Comparison of ENCODE assay signal across 12 mouse cellular contexts in genomic region chr6:54538773-54539173, GRCm38 (mm10). TPM values are rescaled to one million over a fixed set of nuclear protein-coding genes. Genes with fewer than 3 reads are reported as not detected.
DNase-seq lines count a peak whose midpoint lies in the region; ATAC-seq and TF ChIP-seq lines count a peak whose summit lies in the region.
"Had no signal": no experiment of that assay in that cellular context is flagged by ENCODE, and none has a peak within 500 bp of the region (broad histone marks: within the 10 kb centered on the region; RNA-seq: fewer than 3 reads in every experiment).

No protein-coding gene starts in this region.

- H3K36me3 ChIP-seq in forebrain, embryonic 16.5 days (ENCODE audit: control insufficient read depth, insufficient read depth), result peaks cover 5% of the 10 kb centered on the region; the same call in 1 of the 2 replicates
- H3K36me3 ChIP-seq in neural tube, embryonic 12.5 days, result peaks cover 6% of the 10 kb centered on the region
- no peaks in the 10 kb centered on the region for H3K36me3 ChIP-seq in intestine, postnatal 0 days (ENCODE audit: control insufficient read depth, insufficient read depth)

- H3K4me1 ChIP-seq in forebrain, embryonic 16.5 days (replicated peaks; ENCODE audit: control insufficient read depth, insufficient read depth, low read length), result peaks cover 30% of the 10 kb centered on the region
- peaks cover 32% of the 10 kb centered on the region for H3K4me1 ChIP-seq in neural tube, embryonic 12.5 days
- H3K4me1 ChIP-seq in intestine, postnatal 0 days (replicated peaks; ENCODE audit: control insufficient read depth, insufficient read depth, low read length), result no peaks in the 10 kb centered on the region

- H3K9me3 ChIP-seq in forebrain, embryonic 16.5 days (ENCODE audit: control insufficient read depth, low read length), result no peaks in the 10 kb centered on the region
- no peaks in the 10 kb centered on the region for H3K9me3 ChIP-seq in neural tube, embryonic 12.5 days
- H3K9me3 ChIP-seq in intestine, postnatal 0 days (ENCODE audit: control insufficient read depth), result no peaks in the 10 kb centered on the region

- H3K27me3 ChIP-seq in forebrain, embryonic 16.5 days (replicated peaks; ENCODE audit: control insufficient read depth, insufficient read depth, low read length), result no peaks in the 10 kb centered on the region
- H3K27me3 ChIP-seq in neural tube, embryonic 12.5 days (replicated peaks), result no peaks in the 10 kb centered on the region
- no peaks in the 10 kb centered on the region for H3K27me3 ChIP-seq in intestine, postnatal 0 days (replicated peaks; ENCODE audit: control insufficient read depth, insufficient read depth, low read length)

- WGBS in forebrain, embryonic 16.5 days, result 7% methylated on average over 3 of the region's 3 CpGs
- 1% methylated on average over 3 of the region's 3 CpGs for WGBS in neural tube, embryonic 12.5 days
- WGBS in intestine, postnatal 0 days, result 75% methylated on average over 3 of the region's 3 CpGs

- H3K9ac ChIP-seq in forebrain, embryonic 16.5 days (replicated peaks; ENCODE audit: low read depth, low read length), result no peak overlapping the region
- H3K9ac ChIP-seq in neural tube, embryonic 12.5 days, result no peak overlapping the region
- H3K9ac ChIP-seq in intestine, postnatal 0 days (ENCODE audit: low read depth, low read length), result no peak overlapping the region
- H3K9ac ChIP-seq: liver, postnatal 0 days had no signal

- peak; percentile 18 to 19 for DNase-seq in layer of hippocampus, postnatal 14 days (ENCODE audit: low spot score in 2 of 2)
- no peak for DNase-seq in layer of hippocampus, adult 11-12 months (ENCODE audit: low spot score)
- peak; percentile 53 to 80 for DNase-seq in cerebellum, postnatal 14 days
- DNase-seq in adrenal gland, postnatal 14 days, result no peak
- no peak for DNase-seq in urinary bladder, postnatal 14 days (ENCODE audit: low spot score)
- DNase-seq: liver, postnatal 0 days; right cerebral cortex, postnatal 4 days had no signal

- no peak overlapping the region for H3K4me3 ChIP-seq in forebrain, embryonic 16.5 days (replicated peaks; ENCODE audit: low read length)
- H3K4me3 ChIP-seq in neural tube, embryonic 12.5 days, result no peak overlapping the region
- H3K4me3 ChIP-seq in intestine, postnatal 0 days (ENCODE audit: low read depth, low read length), result no peak overlapping the region

- no peak for TF ChIP-seq CTCF in intestine, postnatal 0 days (IDR thresholded peaks at IDR 0.05; ENCODE audit: low read depth)

- ATAC-seq in forebrain, embryonic 16.5 days, result peak; percentile 74
- ATAC-seq in neural tube, embryonic 12.5 days (ENCODE audit: low FRiP score, low read depth), result peak; percentile 30; the same call in 1 of the 2 replicates
- no peak for ATAC-seq in intestine, postnatal 0 days
- ATAC-seq: inflammation-experienced regulatory T-cells, adult 6 months; liver, postnatal 0 days had no signal

- peak overlapping the region; percentile 52 for H3K27ac ChIP-seq in forebrain, embryonic 16.5 days (ENCODE audit: low read length)
- H3K27ac ChIP-seq in neural tube, embryonic 12.5 days, result no peak overlapping the region
- no peak overlapping the region for H3K27ac ChIP-seq in intestine, postnatal 0 days (ENCODE audit: low read depth, low read length)

- H3K4me2 ChIP-seq in forebrain, embryonic 16.5 days (ENCODE audit: low read length), result no peak overlapping the region
- no peak overlapping the region for H3K4me2 ChIP-seq in neural tube, embryonic 12.5 days (replicated peaks)
- no peak overlapping the region for H3K4me2 ChIP-seq in intestine, postnatal 0 days (replicated peaks; ENCODE audit: low read depth)

RNA-seq across cellular contexts. Expression of gene Scrn1, which starts 27.5 kb away (rescaled TPM):
- 100 to 1,000 TPM; 134 to 135 TPM for total RNA-seq in layer of hippocampus, postnatal 14 days (2021)
- 148 and 168 TPM in 2 replicates for polyA plus RNA-seq in forebrain, embryonic 16.5 days (2015; fragmentation: Nextera tagmentation; extraction: Ambion mirVana)
- 88.2 and 88.7 TPM in 2 replicates for polyA plus RNA-seq in neural tube, embryonic 12.5 days (2016; fragmentation: Nextera tagmentation; extraction: Ambion mirVana)
- total RNA-seq in adrenal gland, postnatal 14 days (2021), result 24.8 and 31.0 TPM in 2 replicates
- 2.5 and 4.4 TPM in 2 replicates for polyA plus RNA-seq in intestine, postnatal 0 days (2015; fragmentation: Nextera tagmentation; extraction: Ambion mirVana)
- total RNA-seq: common myeloid progenitor, adult 5-6 weeks had no signal

RNA-seq across cellular contexts. Expression of gene Plekha8, which starts 56.1 kb away (rescaled TPM):
- total RNA-seq in layer of hippocampus, postnatal 14 days (2021), result 10 to 100 TPM; 11.5 to 13.4 TPM
- 10.5 and 10.7 TPM in 2 replicates for polyA plus RNA-seq in forebrain, embryonic 16.5 days (2015; fragmentation: Nextera tagmentation; extraction: Ambion mirVana)
- 13.2 and 15.0 TPM in 2 replicates for polyA plus RNA-seq in neural tube, embryonic 12.5 days (2016; fragmentation: Nextera tagmentation; extraction: Ambion mirVana)
- 16.3 and 16.9 TPM in 2 replicates for total RNA-seq in adrenal gland, postnatal 14 days (2021)
- polyA plus RNA-seq in intestine, postnatal 0 days (2015; fragmentation: Nextera tagmentation; extraction: Ambion mirVana), result 8.1 and 9.0 TPM in 2 replicates

RNA-seq across cellular contexts. Expression of gene Fkbp14, which starts 58.3 kb away (rescaled TPM):
- 10 to 100 TPM; 12.5 to 16.6 TPM for total RNA-seq in layer of hippocampus, postnatal 14 days (2021)
- polyA plus RNA-seq in forebrain, embryonic 16.5 days (2015; fragmentation: Nextera tagmentation; extraction: Ambion mirVana), result 6.8 and 9.0 TPM in 2 replicates
- polyA plus RNA-seq in neural tube, embryonic 12.5 days (2016; fragmentation: Nextera tagmentation; extraction: Ambion mirVana), result 19.6 and 20.0 TPM in 2 replicates
- 17.9 and 20.1 TPM in 2 replicates for total RNA-seq in adrenal gland, postnatal 14 days (2021)
- polyA plus RNA-seq in intestine, postnatal 0 days (2015; fragmentation: Nextera tagmentation; extraction: Ambion mirVana), result 8.4 and 8.7 TPM in 2 replicates
- polyA plus RNA-seq: inflammation-experienced regulatory T-cells, adult 6 months had no signal

Comparison
In these comparisons a context has a peak if more than half of its experiments do, and no peak if none do; other contexts are left out.
1. DNase-seq: peak in layer of hippocampus, postnatal 14 days (2 of 2) and cerebellum, postnatal 14 days (2 of 2); none in layer of hippocampus, adult 11-12 months (single experiment), adrenal gland, postnatal 14 days (single experiment) and urinary bladder, postnatal 14 days (single experiment).
2. RNA of gene Scrn1, which starts 27.5 kb away (polyA plus RNA-seq): 148 to 168 TPM in forebrain, embryonic 16.5 days and 88.2 to 88.7 TPM in neural tube, embryonic 12.5 days; 2.5 to 4.4 TPM in intestine, postnatal 0 days; every median in the first group is over 10 times any median in the second.